Mouse (Mus musculus): Measurements from ENCODE around the gene Kif2a. TPM values are rescaled to one million over a fixed set of nuclear protein-coding genes. Genes with fewer than 3 reads are reported as not detected.
A peak's percentile ranks its signal among the peaks of the same experiment; 100 is the strongest.

The Kif2a gene
- polyA plus RNA-seq, 1 experiment from 2014 or later: 70.8 TPM

- Histone ChIP-seq H3K4me1 (replicated peaks) (no peaks in the 10 kb centered on the region), H3K9me3 (no peaks in the 10 kb centered on the region; the same call in 1 of the 2 replicates), H3K27ac (replicated peaks) (no peak overlapping the region), H3K27me3 (no peaks in the 10 kb centered on the region), H3K9ac (no peak overlapping the region), H3K4me3 (no peak overlapping the region), H3K36me3 (no peaks in the 10 kb centered on the region), H3K4me2 (no peak overlapping the region)
- 83% methylated on average over 6 of the region's 6 CpGs for WGBS
- ATAC-seq (ENCODE audit: low FRiP score, low read depth): no peak
Measured at GRCm38 (mm10) chr13:107042551-107042950, 20.6 kb upstream of the Kif2a start.

DNA sequence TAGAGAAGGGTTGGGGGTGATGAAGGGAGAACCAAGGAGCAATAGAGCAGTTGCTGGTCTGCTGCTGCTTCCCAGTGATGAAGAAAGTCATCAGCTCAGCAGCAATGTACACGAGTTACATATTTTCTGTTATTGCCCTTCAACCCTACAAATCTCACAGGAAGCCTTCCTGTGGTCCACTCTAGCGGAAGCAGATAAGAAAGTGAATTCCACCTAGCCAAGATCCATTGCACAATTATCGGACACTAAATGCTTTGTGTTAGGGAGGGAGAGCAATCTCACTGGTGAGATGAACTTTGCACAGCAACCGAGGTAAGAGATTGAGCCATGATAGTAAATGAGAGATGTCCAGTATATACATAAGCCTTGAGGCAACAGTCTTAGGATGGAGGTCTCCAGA is 17.6 kb upstream of the Kif2a start:
- no peak overlapping the region for H3K9ac ChIP-seq
- no peaks in the 10 kb centered on the region for H3K36me3 ChIP-seq
- no peaks in the 10 kb centered on the region for H3K9me3 ChIP-seq
- 87% methylated on average over 4 of the region's 4 CpGs for WGBS
- no peak overlapping the region for H3K4me2 ChIP-seq
- no peak overlapping the region for H3K4me3 ChIP-seq
- H3K4me1 ChIP-seq (replicated peaks): no peaks in the 10 kb centered on the region
- no peak for ATAC-seq (ENCODE audit: low FRiP score, low read depth)
- no peaks in the 10 kb centered on the region for H3K27me3 ChIP-seq
- no peak overlapping the region for H3K27ac ChIP-seq (replicated peaks)

- 87% methylated on average over 2 of the region's 2 CpGs for WGBS
- Histone ChIP-seq H3K4me1 (replicated peaks) (no peaks in the 10 kb centered on the region), H3K36me3 (no peaks in the 10 kb centered on the region), H3K27ac (replicated peaks) (no peak overlapping the region), H3K4me2 (no peak overlapping the region), H3K9me3 (no peaks in the 10 kb centered on the region), H3K9ac (no peak overlapping the region), H3K27me3 (no peaks in the 10 kb centered on the region), H3K4me3 (no peak overlapping the region)
- ATAC-seq (ENCODE audit: low FRiP score, low read depth): no peak
Measured at GRCm38 (mm10) chr13:107038346-107038745, 16.4 kb upstream of the Kif2a start.

GRCm38 (mm10) chr13:107035511-107036113 is 13.7 kb upstream of the Kif2a start:
- H3K4me2 ChIP-seq: no peak overlapping the region
- no peak overlapping the region for H3K4me3 ChIP-seq
- no peak overlapping the region for H3K27ac ChIP-seq (replicated peaks)
- no peak for ATAC-seq (ENCODE audit: low FRiP score, low read depth)
- no peaks in the 10 kb centered on the region for H3K27me3 ChIP-seq
- H3K9me3 ChIP-seq: no peaks in the 10 kb centered on the region
- H3K36me3 ChIP-seq: no peaks in the 10 kb centered on the region
- H3K9ac ChIP-seq: no peak overlapping the region
- no peaks in the 10 kb centered on the region for H3K4me1 ChIP-seq (replicated peaks)
- 92% methylated on average over 3 of the region's 3 CpGs for WGBS

DNA sequence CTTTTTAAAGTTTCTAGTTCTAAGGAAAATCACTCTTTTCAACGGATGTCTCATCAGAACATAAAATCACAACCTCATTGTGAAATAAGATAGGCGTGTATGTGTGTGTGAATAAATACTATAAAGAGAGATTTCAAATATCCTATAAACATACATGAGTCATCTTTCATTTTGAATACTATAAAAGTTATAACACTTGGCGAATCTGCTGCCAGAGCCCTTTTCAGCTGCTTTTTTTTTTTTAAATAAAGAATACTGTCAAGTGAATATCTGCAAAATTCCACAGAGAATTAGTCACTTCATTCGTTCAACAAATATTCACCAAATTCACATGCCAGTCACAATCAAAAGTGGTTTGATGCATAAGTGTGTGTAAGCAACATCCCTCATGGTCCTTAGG is 13.2 kb upstream of the Kif2a start:
- 90% methylated on average over 4 of the region's 4 CpGs for WGBS

GRCm38 (mm10) chr13:107034028-107034920 is 12.3 kb upstream of the Kif2a start:
- no peak overlapping the region for H3K4me2 ChIP-seq
- no peaks in the 10 kb centered on the region for H3K4me1 ChIP-seq (replicated peaks)
- no peaks in the 10 kb centered on the region for H3K9me3 ChIP-seq
- no peaks in the 10 kb centered on the region for H3K36me3 ChIP-seq
- no peak overlapping the region for H3K4me3 ChIP-seq
- ATAC-seq (ENCODE audit: low FRiP score, low read depth): no peak
- H3K27ac ChIP-seq (replicated peaks): no peak overlapping the region
- no peaks in the 10 kb centered on the region for H3K27me3 ChIP-seq
- H3K9ac ChIP-seq: no peak overlapping the region
- WGBS: 49% methylated on average over 1 of the region's 1 CpGs

More for the DNA sequence above, 13.2 kb upstream of the Kif2a start:
- Histone ChIP-seq H3K9ac (no peak overlapping the region), H3K27ac (replicated peaks) (no peak overlapping the region), H3K4me3 (no peak overlapping the region), H3K27me3 (no peaks in the 10 kb centered on the region), H3K36me3 (no peaks in the 10 kb centered on the region), H3K9me3 (no peaks in the 10 kb centered on the region), H3K4me1 (replicated peaks) (no peaks in the 10 kb centered on the region), H3K4me2 (no peak overlapping the region)
- ATAC-seq (ENCODE audit: low FRiP score, low read depth): no peak

DNA sequence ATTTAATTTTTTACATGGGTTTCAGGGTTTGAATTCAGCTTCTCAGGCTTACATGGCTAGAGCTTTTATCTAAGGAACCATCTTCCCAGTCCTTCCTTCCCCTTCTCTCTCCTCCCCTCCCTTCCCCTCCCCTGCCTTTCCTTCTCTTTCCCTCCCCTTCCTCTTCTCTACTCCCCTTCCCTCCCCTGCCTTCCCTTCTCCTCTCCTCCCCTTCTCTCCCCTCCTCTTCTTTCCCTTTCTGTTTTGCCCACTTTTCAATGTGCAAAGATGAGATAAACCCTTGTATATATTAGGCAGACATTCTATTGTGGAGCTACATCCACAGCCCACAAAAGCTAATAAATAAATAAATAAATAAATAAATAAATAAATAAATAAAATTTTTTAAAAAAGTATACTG is 9.3 kb upstream of the Kif2a start:
- Histone ChIP-seq H3K4me1 (replicated peaks) (no peaks in the 10 kb centered on the region), H3K9ac (no peak overlapping the region), H3K36me3 (no peaks in the 10 kb centered on the region), H3K27me3 (no peaks in the 10 kb centered on the region), H3K4me2 (no peak overlapping the region), H3K27ac (replicated peaks) (no peak overlapping the region), H3K9me3 (no peaks in the 10 kb centered on the region), H3K4me3 (no peak overlapping the region)
- no peak for ATAC-seq (ENCODE audit: low FRiP score, low read depth)

DNA sequence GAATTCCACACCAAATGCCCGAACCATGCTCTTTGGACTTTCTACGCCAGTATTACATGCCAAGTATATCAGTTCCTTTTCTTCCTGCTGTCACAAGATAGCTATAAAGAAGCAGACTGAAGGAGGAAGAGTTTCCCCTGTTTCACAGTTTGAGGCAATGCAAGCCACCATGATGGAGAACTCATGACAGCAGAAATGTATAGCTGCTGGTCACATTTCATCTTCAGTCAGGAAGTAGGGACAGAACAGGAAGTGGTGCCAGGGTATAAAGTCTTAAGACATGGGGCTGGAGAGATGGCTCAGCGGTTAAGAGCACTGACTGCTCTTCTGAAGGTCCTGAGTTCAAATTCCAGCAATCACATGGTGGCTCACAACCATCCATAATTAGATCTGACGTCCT is 5.3 kb upstream of the Kif2a start:
- Histone ChIP-seq H3K27ac (replicated peaks) (no peak overlapping the region), H3K9ac (no peak overlapping the region), H3K9me3 (no peaks in the 10 kb centered on the region), H3K4me3 (no peak overlapping the region), H3K36me3 (no peaks in the 10 kb centered on the region), H3K4me1 (replicated peaks) (peaks cover 6% of the 10 kb centered on the region), H3K27me3 (no peaks in the 10 kb centered on the region), H3K4me2 (no peak overlapping the region)
- ATAC-seq (ENCODE audit: low FRiP score, low read depth): no peak
- WGBS: 84% methylated on average over 4 of the region's 4 CpGs

- no peaks in the 10 kb centered on the region for H3K9me3 ChIP-seq
- no peaks in the 10 kb centered on the region for H3K27me3 ChIP-seq
- peaks cover 9% of the 10 kb centered on the region for H3K4me1 ChIP-seq (replicated peaks)
- no peak overlapping the region for H3K27ac ChIP-seq (replicated peaks)
- H3K4me3 ChIP-seq: no peak overlapping the region
- no peak for ATAC-seq (ENCODE audit: low FRiP score, low read depth)
- 82% methylated on average over 3 of the region's 3 CpGs for WGBS
- no peaks in the 10 kb centered on the region for H3K36me3 ChIP-seq
- H3K9ac ChIP-seq: no peak overlapping the region
- H3K4me2 ChIP-seq: no peak overlapping the region
Measured at GRCm38 (mm10) chr13:107025663-107026062, 3.7 kb upstream of the Kif2a start.

DNA sequence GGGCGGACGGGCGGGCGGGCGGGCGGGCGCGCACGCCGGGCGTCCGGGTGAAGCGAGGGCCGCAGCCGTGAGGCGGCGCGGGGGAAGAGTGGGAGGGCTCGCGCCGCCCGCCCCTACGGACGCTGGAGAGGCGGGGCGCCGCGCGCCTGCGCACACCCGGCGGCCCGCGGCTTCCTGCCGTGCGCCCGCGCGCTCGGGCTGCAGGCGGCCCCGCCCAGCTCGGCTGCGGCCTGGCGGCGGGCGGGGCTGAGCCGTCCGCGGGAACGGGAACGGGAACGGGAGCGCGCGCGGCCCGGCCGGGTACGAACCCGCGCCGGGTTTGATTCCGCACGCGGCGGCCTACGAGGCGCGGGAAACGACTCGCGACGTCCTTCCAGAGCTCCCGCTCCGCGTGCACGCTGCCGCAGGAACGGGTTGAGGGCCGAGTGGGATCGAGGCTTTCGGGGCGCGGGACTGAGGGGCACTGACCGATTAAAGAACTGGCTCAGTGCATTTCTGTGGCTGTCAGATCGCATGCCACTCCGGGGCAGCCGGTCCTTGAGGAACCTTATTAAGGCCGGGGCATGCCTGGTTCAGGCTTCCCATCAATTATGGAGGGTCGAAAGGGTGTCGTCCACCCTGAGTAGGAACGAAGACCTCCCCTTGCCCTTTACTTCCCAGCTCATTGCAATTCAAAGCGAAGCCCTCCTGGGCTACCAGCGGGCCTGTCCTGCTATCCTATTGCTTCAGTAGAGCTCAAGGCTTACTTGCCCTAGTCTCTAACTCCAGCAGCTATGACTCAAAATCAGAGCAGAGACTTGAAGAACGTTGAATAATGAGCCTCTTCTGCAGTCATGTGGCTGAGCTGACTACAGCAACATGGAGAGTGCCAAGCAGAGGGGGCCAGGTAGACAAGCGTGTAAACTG is 593 bp upstream of the Kif2a start:
- Histone ChIP-seq H3K4me1 (replicated peaks) (peaks cover 31% of the 10 kb centered on the region), H3K4me2 (peak overlapping the region; percentile 83), H3K27ac (replicated peaks) (peak overlapping the region; percentile 99), H3K27me3 (no peaks in the 10 kb centered on the region), H3K9me3 (no peaks in the 10 kb centered on the region), H3K9ac (peak overlapping the region; percentile 90), H3K36me3 (no peaks in the 10 kb centered on the region), H3K4me3 (peak overlapping the region; percentile 97)
- 2% methylated on average over 68 of the region's 97 CpGs for WGBS
- ATAC-seq (ENCODE audit: low FRiP score, low read depth): peak; percentile 96

GRCm38 (mm10) chr13:107019443-107019842 is 2.5 kb downstream of the Kif2a start:
- no peak overlapping the region for H3K27ac ChIP-seq (replicated peaks)
- no peak for ATAC-seq (ENCODE audit: low FRiP score, low read depth)
- 76% methylated on average over 2 of the region's 2 CpGs for WGBS
- H3K9ac ChIP-seq: no peak overlapping the region
- no peaks in the 10 kb centered on the region for H3K36me3 ChIP-seq
- H3K4me2 ChIP-seq: peak overlapping the region; percentile 36
- H3K4me3 ChIP-seq: no peak overlapping the region
- H3K9me3 ChIP-seq: no peaks in the 10 kb centered on the region
- peaks cover 35% of the 10 kb centered on the region for H3K4me1 ChIP-seq (replicated peaks)
- H3K27me3 ChIP-seq: no peaks in the 10 kb centered on the region

GRCm38 (mm10) chr13:107013926-107014325 is 8.0 kb downstream of the Kif2a start:
- ATAC-seq (ENCODE audit: low FRiP score, low read depth): no peak
- Histone ChIP-seq H3K4me2 (no peak overlapping the region), H3K4me1 (replicated peaks) (peaks cover 23% of the 10 kb centered on the region), H3K36me3 (no peaks in the 10 kb centered on the region), H3K9ac (no peak overlapping the region), H3K27ac (replicated peaks) (no peak overlapping the region), H3K27me3 (no peaks in the 10 kb centered on the region), H3K9me3 (no peaks in the 10 kb centered on the region), H3K4me3 (no peak overlapping the region)
- WGBS: 90% methylated on average over 2 of the region's 2 CpGs
